Comparison of ENCODE assay signal across 7 mouse cellular contexts in genomic region chr2:152143279-152144157, GRCm38 (mm10). TPM values are rescaled to one million over a fixed set of nuclear protein-coding genes. Genes with fewer than 3 reads are reported as not detected.
A peak's percentile ranks its signal among the peaks of the same experiment; 100 is the strongest.
DNase-seq lines count a peak whose midpoint lies in the region; ATAC-seq and TF ChIP-seq lines count a peak whose summit lies in the region.

Gene Tcf15, plus strand, starts transcription at chr2:152143561.

- no peaks in the 10 kb centered on the region for H3K9me3 ChIP-seq in hindbrain, embryonic 12.5 days (replicated peaks)
- no peaks in the 10 kb centered on the region for H3K9me3 ChIP-seq in limb, embryonic 15.5 days
- H3K9me3 ChIP-seq in midbrain, embryonic 16.5 days (replicated peaks; ENCODE audit: control insufficient read depth, low read length, poor library complexity, severe bottlenecking): no peaks in the 10 kb centered on the region

- no peak within 1 kb of the TSS for H3K27ac ChIP-seq in bone marrow macrophage, adult 2 months (ENCODE audit: insufficient read depth, low read depth, low read length)
- peak within 1 kb of the TSS; percentile 89 for H3K27ac ChIP-seq in gastrocnemius, adult 2 months
- peak within 1 kb of the TSS; percentile 66 for H3K27ac ChIP-seq in hindbrain, embryonic 12.5 days
- H3K27ac ChIP-seq in limb, embryonic 15.5 days: no peak within 1 kb of the TSS
- H3K27ac ChIP-seq in midbrain, embryonic 16.5 days (ENCODE audit: low read length): no peak within 1 kb of the TSS

- no peaks in the 10 kb centered on the region for H3K36me3 ChIP-seq in hindbrain, embryonic 12.5 days
- no peaks in the 10 kb centered on the region for H3K36me3 ChIP-seq in limb, embryonic 15.5 days
- H3K36me3 ChIP-seq in midbrain, embryonic 16.5 days (ENCODE audit: control insufficient read depth, insufficient read depth, low read length): no peaks in the 10 kb centered on the region

- no peak for TF ChIP-seq CTCF in bone marrow macrophage, adult 2 months (IDR thresholded peaks at IDR 0.05; ENCODE audit: low read depth, low read length)
- TF ChIP-seq CTCF in gastrocnemius, adult 2 months (IDR thresholded peaks at IDR 0.05): no peak

- peak within 1 kb of the TSS; percentile 91 for H3K4me2 ChIP-seq in hindbrain, embryonic 12.5 days (replicated peaks)
- peak within 1 kb of the TSS; percentile 93 for H3K4me2 ChIP-seq in limb, embryonic 15.5 days
- H3K4me2 ChIP-seq in midbrain, embryonic 16.5 days (ENCODE audit: low read length): peak within 1 kb of the TSS; percentile 67

- WGBS in hindbrain, embryonic 12.5 days: under 1% methylated on average over 87 of the region's 118 CpGs
- under 1% methylated on average over 114 of the region's 118 CpGs for WGBS in limb, embryonic 15.5 days
- under 1% methylated on average over 98 of the region's 118 CpGs for WGBS in midbrain, embryonic 16.5 days

- no peaks in the 10 kb centered on the region for H3K4me1 ChIP-seq in bone marrow macrophage, adult 2 months (ENCODE audit: control insufficient read depth, insufficient read depth, low read length)
- peaks cover 53% of the 10 kb centered on the region for H3K4me1 ChIP-seq in hindbrain, embryonic 12.5 days
- peaks cover 32% of the 10 kb centered on the region for H3K4me1 ChIP-seq in limb, embryonic 15.5 days
- H3K4me1 ChIP-seq in midbrain, embryonic 16.5 days (ENCODE audit: control insufficient read depth, insufficient read depth, low read length): peaks cover 20% of the 10 kb centered on the region

- peak; percentile 72 for ATAC-seq in hindbrain, embryonic 12.5 days (ENCODE audit: low FRiP score)
- ATAC-seq in limb, embryonic 15.5 days (ENCODE audit: insufficient number of reproducible peaks, low FRiP score, low TSS enrichment, low read depth): peak; percentile 70; the same call in 1 of the 2 replicates
- ATAC-seq in midbrain, embryonic 16.5 days: peak; percentile 64
- ATAC-seq in frontal cortex, adult (ENCODE audit: low TSS enrichment): no peak

- intact Hi-C loops in gastrocnemius, adult 2 months (cut with DNase I): loop anchor here (5.0 kb wide), 1 partner anchor 34 kb away; no protein-coding TSS in a partner anchor

- H3K9ac ChIP-seq in hindbrain, embryonic 12.5 days: peak within 1 kb of the TSS; percentile 58
- H3K9ac ChIP-seq in limb, embryonic 15.5 days: peak within 1 kb of the TSS; percentile 26; the same call in 1 of the 2 replicates
- peak within 1 kb of the TSS; percentile 58 for H3K9ac ChIP-seq in midbrain, embryonic 16.5 days (ENCODE audit: low read depth, low read length)

- peaks cover 56% of the 10 kb centered on the region for H3K27me3 ChIP-seq in hindbrain, embryonic 12.5 days
- H3K27me3 ChIP-seq in limb, embryonic 15.5 days: peaks cover 57% of the 10 kb centered on the region
- H3K27me3 ChIP-seq in midbrain, embryonic 16.5 days (ENCODE audit: control insufficient read depth, insufficient read depth, low read depth, low read length): peaks cover 42% of the 10 kb centered on the region

- peak; percentile 67 for DNase-seq in Muller cell, postnatal 12 days (ENCODE audit: inconsistent ontology term)
- peak; percentile 87 for DNase-seq in gastrocnemius, adult 2 months

- peak within 1 kb of the TSS; percentile 19 for H3K4me3 ChIP-seq in bone marrow macrophage, adult 2 months (ENCODE audit: insufficient read depth, low read length)
- H3K4me3 ChIP-seq in gastrocnemius, adult 2 months: peak within 1 kb of the TSS; percentile 84
- peak within 1 kb of the TSS; percentile 55 for H3K4me3 ChIP-seq in hindbrain, embryonic 12.5 days
- peak within 1 kb of the TSS; percentile 49 for H3K4me3 ChIP-seq in limb, embryonic 15.5 days
- peak within 1 kb of the TSS; percentile 45 for H3K4me3 ChIP-seq in midbrain, embryonic 16.5 days (ENCODE audit: low read depth, low read length)

- TF ChIP-seq POLR2A in bone marrow macrophage, adult 2 months (IDR thresholded peaks at IDR 0.05; ENCODE audit: borderline replicate concordance, low read depth, low read length): no peak

RNA-seq across cellular contexts. Expression of gene Tcf15, which starts in this region (rescaled TPM):
- polyA plus RNA-seq in bone marrow macrophage, adult 2 months (2012; ENCODE audit: insufficient read depth, insufficient read length, missing spikeins): not detected in 2 replicates
- 10 to 100 TPM; 14.9 to 22.8 TPM for total RNA-seq in gastrocnemius, adult 2 months (2021)
- 8.8 and 9.9 TPM in 2 replicates for polyA plus RNA-seq in hindbrain, embryonic 12.5 days (2016; fragmentation: Nextera tagmentation; extraction: Ambion mirVana)
- polyA plus RNA-seq in limb, embryonic 15.5 days (2015; fragmentation: Nextera tagmentation; extraction: Ambion mirVana): 6.2 and 7.6 TPM in 2 replicates
- 0.69 and 1.0 TPM in 2 replicates for polyA plus RNA-seq in midbrain, embryonic 16.5 days (2015; fragmentation: Nextera tagmentation; extraction: Ambion mirVana)

Comparison
In these comparisons a context has a peak if more than half of its experiments do, and no peak if none do; other contexts are left out.
1. H3K27ac ChIP-seq: peak in gastrocnemius, adult 2 months (single experiment) and hindbrain, embryonic 12.5 days (single experiment); none in bone marrow macrophage, adult 2 months (single experiment), limb, embryonic 15.5 days (single experiment) and midbrain, embryonic 16.5 days (single experiment).
2. H3K4me3 ChIP-seq: peak in every context shown above with its lines; median percentile 84 in gastrocnemius, adult 2 months; 55 in hindbrain, embryonic 12.5 days; 49 in limb, embryonic 15.5 days; 45 in midbrain, embryonic 16.5 days; 19 in bone marrow macrophage, adult 2 months.
3. Peak in every context shown above with its lines, with median percentiles within 50 percentile points of each other: H3K4me2 ChIP-seq and H3K9ac ChIP-seq.